In genomic region chr13:63412662-63413061, GRCm38 (mm10) we compare ENCODE assay signal across 22 mouse cellular contexts.
"Had no signal": no experiment of that assay in that cellular context is flagged by ENCODE, and none has a peak within 500 bp of the region (broad histone marks: within the 10 kb centered on the region; RNA-seq: fewer than 3 reads in every experiment).

No protein-coding gene starts in this region.

- H3K27me3 ChIP-seq: heart, embryonic 12.5 days; hindbrain, embryonic 12.5 days; intestine, embryonic 15.5 days; limb, embryonic 12.5 days; liver, embryonic 13.5 days had no signal

- H3K4me1 ChIP-seq: hindbrain, embryonic 12.5 days; limb, embryonic 12.5 days had no signal

- H3K27ac ChIP-seq: gastrocnemius, adult 2 months; hindbrain, embryonic 10.5 days; hindbrain, embryonic 12.5 days; hindbrain, embryonic 14.5 days; intestine, embryonic 15.5 days; layer of hippocampus, adult 2 months; left cerebral cortex, adult 2 months; limb, embryonic 10.5 days; limb, embryonic 12.5 days; liver, embryonic 13.5 days had no signal

- DNase-seq: gastrocnemius, adult 2 months; gastrocnemius, postnatal 10 days; gastrocnemius, postnatal 25 days; heart, postnatal 10 days; heart, postnatal 4 days; kidney, adult 18-20 months; kidney, adult 8-10 months; kidney, postnatal 10 days; kidney, postnatal 25 days; kidney, postnatal 4 days; liver; liver, embryonic 13.5 days had no signal

- H3K4me3 ChIP-seq: gastrocnemius, adult 2 months; heart, embryonic 10.5 days; heart, embryonic 12.5 days; hindbrain, embryonic 10.5 days; hindbrain, embryonic 12.5 days; intestine, embryonic 15.5 days; layer of hippocampus, adult 2 months; left cerebral cortex, adult 2 months; limb, embryonic 10.5 days; limb, embryonic 12.5 days; liver, embryonic 13.5 days had no signal
